Mouse (Mus musculus): ENCODE data around the gene F2rl3.
A peak's percentile ranks its signal among the peaks of the same experiment; 100 is the strongest.

Gene F2rl3

DNA sequence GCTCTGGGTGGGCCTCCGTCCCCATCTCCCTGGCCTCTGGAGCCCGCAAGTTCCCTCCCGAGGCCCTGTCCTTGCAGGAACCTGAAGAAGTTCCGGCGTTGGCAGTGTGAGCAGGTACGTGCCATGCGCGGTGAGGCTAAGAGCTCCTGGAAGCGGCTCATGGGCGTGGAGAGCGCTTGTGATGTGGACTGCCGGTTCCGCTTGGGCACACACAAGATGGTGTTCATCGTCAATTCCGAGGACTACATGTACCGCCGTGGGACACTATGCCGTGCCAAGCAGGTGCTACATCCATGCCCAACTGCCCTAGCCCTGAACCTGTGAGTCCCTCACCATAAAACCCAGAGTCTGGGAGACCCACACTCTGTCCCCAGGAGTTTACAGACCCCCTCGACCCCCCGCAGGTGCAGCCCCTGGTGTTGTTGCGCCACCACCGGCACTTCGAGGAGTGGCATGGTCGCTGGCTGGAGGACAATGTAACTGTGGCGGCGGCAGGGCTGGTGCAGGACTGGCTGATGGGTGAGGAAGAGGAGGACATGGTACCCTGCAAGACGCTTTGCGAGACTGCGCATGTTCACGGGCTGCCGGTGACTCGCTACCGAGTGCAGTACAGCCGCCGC is 4.8 kb upstream of the F2rl3 start:
- Histone ChIP-seq H3K4me1 (replicated peaks; ENCODE audit: low read depth, low read length) (peaks cover 22% of the 10 kb centered on the region), H3K9me3 (ENCODE audit: low read length) (no peaks in the 10 kb centered on the region), H3K27me3 (ENCODE audit: insufficient read depth, low read length) (peaks cover 14% of the 10 kb centered on the region; the same call in 1 of the 2 replicates), H3K4me3 (replicated peaks; ENCODE audit: low read length) (peak overlapping the region; percentile 74), H3K36me3 (ENCODE audit: insufficient read depth, low read length) (peaks cover 41% of the 10 kb centered on the region)
- TF ChIP-seq POU5F1 (IDR thresholded peaks at IDR 0.05; ENCODE audit: borderline replicate concordance, low read length): no peak
- TF ChIP-seq NANOG (IDR thresholded peaks at IDR 0.05; ENCODE audit: borderline replicate concordance, low read length): no peak
- TF ChIP-seq CTCF (conservative IDR thresholded peaks at IDR 0.05; ENCODE audit: low read length): no peak

DNA sequence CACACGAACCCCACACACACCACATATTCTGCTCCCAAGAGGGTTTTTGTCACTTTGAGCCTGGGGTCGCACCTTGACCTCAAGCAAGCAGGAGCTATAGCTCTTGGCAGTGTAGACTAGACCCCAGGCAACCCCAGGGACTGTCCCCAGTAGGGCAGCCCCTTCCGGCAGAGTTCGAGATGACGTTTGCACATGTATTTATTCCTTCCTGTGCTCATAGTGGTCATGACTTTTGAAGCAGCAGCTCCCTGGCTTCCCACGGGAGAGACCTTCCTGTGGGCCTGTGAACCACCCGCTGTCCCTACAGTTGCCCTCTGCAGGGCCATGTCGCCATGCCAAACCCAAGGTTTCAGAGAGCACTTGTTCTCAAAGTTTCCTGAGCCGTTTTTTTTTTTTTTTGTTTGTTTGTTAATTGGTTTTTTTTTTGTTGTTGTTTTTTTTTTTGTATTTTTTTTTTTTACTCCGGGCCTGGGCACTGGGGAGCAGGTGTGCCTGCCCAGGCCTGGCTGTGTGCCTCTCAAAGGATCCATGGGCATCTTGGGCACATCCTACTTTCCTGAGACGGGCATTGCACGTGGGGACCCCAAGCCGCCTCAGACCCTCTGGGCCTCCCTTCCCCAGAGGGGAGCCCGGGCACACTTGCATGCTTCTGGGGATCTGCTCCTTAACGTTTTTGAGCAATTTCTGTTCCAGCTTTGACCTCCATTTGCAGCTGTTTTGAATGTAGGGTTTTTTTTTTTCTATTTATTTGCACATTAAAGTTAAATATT is 4.1 kb upstream of the F2rl3 start:
- peaks cover 34% of the 10 kb centered on the region for H3K36me3 ChIP-seq (ENCODE audit: insufficient read depth, low read length)
- H3K4me3 ChIP-seq (replicated peaks; ENCODE audit: low read length): peak overlapping the region; percentile 74
- no peaks in the 10 kb centered on the region for H3K9me3 ChIP-seq (ENCODE audit: low read length)
- TF ChIP-seq POU5F1 (IDR thresholded peaks at IDR 0.05; ENCODE audit: borderline replicate concordance, low read length) (no peak), NANOG (IDR thresholded peaks at IDR 0.05; ENCODE audit: borderline replicate concordance, low read length) (no peak), CTCF (conservative IDR thresholded peaks at IDR 0.05; ENCODE audit: low read length) (no peak)
- peaks cover 22% of the 10 kb centered on the region for H3K4me1 ChIP-seq (replicated peaks; ENCODE audit: low read depth, low read length)
- H3K27me3 ChIP-seq (ENCODE audit: insufficient read depth, low read length): peaks cover 14% of the 10 kb centered on the region; the same call in 1 of the 2 replicates

- peaks cover 14% of the 10 kb centered on the region; the same call in 1 of the 2 replicates for H3K27me3 ChIP-seq (ENCODE audit: insufficient read depth, low read length)
- peaks cover 27% of the 10 kb centered on the region for H3K36me3 ChIP-seq (ENCODE audit: insufficient read depth, low read length)
- TF ChIP-seq NANOG (IDR thresholded peaks at IDR 0.05; ENCODE audit: borderline replicate concordance, low read length): no peak
- peak; percentile 22 for TF ChIP-seq CTCF (conservative IDR thresholded peaks at IDR 0.05; ENCODE audit: low read length)
- H3K9me3 ChIP-seq (ENCODE audit: low read length): no peaks in the 10 kb centered on the region
- H3K4me1 ChIP-seq (replicated peaks; ENCODE audit: low read depth, low read length): peaks cover 22% of the 10 kb centered on the region
- no peak overlapping the region for H3K4me3 ChIP-seq (replicated peaks; ENCODE audit: low read length)
Measured at GRCm38 (mm10) chr8:72758310-72758709, 3.4 kb upstream of the F2rl3 start.

DNA sequence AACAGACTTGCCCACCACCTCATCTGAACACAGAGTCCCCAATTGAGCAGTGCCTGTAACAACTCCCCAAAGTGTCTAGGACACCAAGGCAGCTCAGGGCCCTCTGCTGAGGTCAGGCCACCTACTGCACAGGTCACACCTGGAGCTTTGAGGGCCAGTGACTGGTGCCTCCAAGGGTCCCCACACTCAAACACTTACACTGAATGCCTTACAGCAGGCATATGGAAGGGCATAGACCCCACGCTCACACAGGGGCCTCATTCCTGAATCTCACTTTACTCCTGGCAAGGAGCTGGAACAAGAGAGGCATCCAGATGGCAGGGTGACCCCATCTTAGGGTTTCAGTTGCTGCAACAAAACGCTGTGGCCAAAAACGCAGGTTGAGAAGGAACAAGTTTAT is 1.5 kb upstream of the F2rl3 start:
- H3K36me3 ChIP-seq (ENCODE audit: insufficient read depth, low read length): peaks cover 12% of the 10 kb centered on the region
- H3K4me1 ChIP-seq (replicated peaks; ENCODE audit: low read depth, low read length): peaks cover 20% of the 10 kb centered on the region
- no peaks in the 10 kb centered on the region for H3K9me3 ChIP-seq (ENCODE audit: low read length)
- H3K27me3 ChIP-seq (ENCODE audit: insufficient read depth, low read length): peaks cover 14% of the 10 kb centered on the region; the same call in 1 of the 2 replicates
- TF ChIP-seq POU5F1 (IDR thresholded peaks at IDR 0.05; ENCODE audit: borderline replicate concordance, low read length): no peak
- TF ChIP-seq NANOG (IDR thresholded peaks at IDR 0.05; ENCODE audit: borderline replicate concordance, low read length): no peak
- no peak for TF ChIP-seq CTCF (conservative IDR thresholded peaks at IDR 0.05; ENCODE audit: low read length)
- H3K4me3 ChIP-seq (replicated peaks; ENCODE audit: low read length): no peak overlapping the region

- TF ChIP-seq POU5F1 (IDR thresholded peaks at IDR 0.05; ENCODE audit: borderline replicate concordance, low read length): no peak
- no peak for TF ChIP-seq CTCF (conservative IDR thresholded peaks at IDR 0.05; ENCODE audit: low read length)
- TF ChIP-seq NANOG (IDR thresholded peaks at IDR 0.05; ENCODE audit: borderline replicate concordance, low read length): no peak
- Histone ChIP-seq H3K4me1 (replicated peaks; ENCODE audit: low read depth, low read length) (peaks cover 19% of the 10 kb centered on the region), H3K27me3 (ENCODE audit: insufficient read depth, low read length) (peaks cover 7% of the 10 kb centered on the region; the same call in 1 of the 2 replicates)
Measured at GRCm38 (mm10) chr8:72762306-72762705, 626 bp downstream of the F2rl3 start.

DNA sequence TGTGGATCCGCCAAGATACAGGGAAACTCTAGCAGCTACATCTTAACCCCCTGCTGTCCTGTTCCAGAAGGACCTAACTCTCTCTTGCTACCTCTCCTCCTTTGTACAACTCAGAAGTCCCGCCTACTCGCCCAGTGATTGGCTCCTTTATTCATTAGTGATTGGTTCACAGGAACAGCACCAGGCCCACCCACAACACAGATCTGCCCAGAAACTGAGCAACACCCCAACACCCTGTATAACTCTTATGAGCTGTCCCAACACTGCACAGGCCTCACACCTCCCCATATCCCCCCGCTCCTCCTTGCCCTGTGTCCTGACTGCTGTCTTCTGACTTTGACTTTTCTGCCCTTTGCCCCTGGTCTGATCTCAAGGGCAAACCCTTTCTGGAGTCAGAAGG is 4.0 kb downstream of the F2rl3 start:
- Histone ChIP-seq H3K36me3 (ENCODE audit: insufficient read depth, low read length) (no peaks in the 10 kb centered on the region), H3K4me3 (replicated peaks; ENCODE audit: low read length) (peak overlapping the region; percentile 41; the same call in 1 of the 2 replicates), H3K9me3 (ENCODE audit: low read length) (no peaks in the 10 kb centered on the region), H3K27me3 (ENCODE audit: insufficient read depth, low read length) (peaks cover 4% of the 10 kb centered on the region; the same call in 1 of the 2 replicates), H3K4me1 (replicated peaks; ENCODE audit: low read depth, low read length) (peaks cover 14% of the 10 kb centered on the region)
- TF ChIP-seq POU5F1 (IDR thresholded peaks at IDR 0.05; ENCODE audit: borderline replicate concordance, low read length) (no peak), CTCF (conservative IDR thresholded peaks at IDR 0.05; ENCODE audit: low read length) (no peak), NANOG (IDR thresholded peaks at IDR 0.05; ENCODE audit: borderline replicate concordance, low read length) (no peak)

More at GRCm38 (mm10) chr8:72762306-72762705, 626 bp downstream of the F2rl3 start:
- no peaks in the 10 kb centered on the region for H3K9me3 ChIP-seq (ENCODE audit: low read length)
- H3K4me3 ChIP-seq (replicated peaks; ENCODE audit: low read length): no peak overlapping the region
- no peaks in the 10 kb centered on the region; the same call in 1 of the 2 replicates for H3K36me3 ChIP-seq (ENCODE audit: insufficient read depth, low read length)

DNA sequence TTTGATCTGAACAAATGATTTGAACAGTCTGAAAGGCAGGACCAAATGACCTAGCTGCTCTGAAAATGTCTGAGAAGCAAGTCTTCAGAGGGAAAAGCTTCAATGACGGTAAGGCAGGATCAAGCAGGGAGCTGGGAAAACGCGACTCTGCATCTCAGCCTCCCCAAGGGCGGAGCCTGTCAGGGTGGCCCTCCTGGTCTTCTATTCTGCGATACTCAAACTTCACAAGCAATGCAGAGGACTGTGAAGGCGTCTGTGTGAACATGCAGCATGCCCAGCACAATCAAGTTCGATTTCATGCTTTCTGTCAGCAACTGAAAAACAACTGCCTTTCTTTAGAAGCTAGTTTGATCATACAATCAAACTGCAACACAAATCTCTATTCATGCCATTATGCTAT is 5.1 kb downstream of the F2rl3 start:
- Histone ChIP-seq H3K27me3 (ENCODE audit: insufficient read depth, low read length) (peaks cover 1% of the 10 kb centered on the region; the same call in 1 of the 2 replicates), H3K4me3 (replicated peaks; ENCODE audit: low read length) (no peak overlapping the region), H3K36me3 (ENCODE audit: insufficient read depth, low read length) (no peaks in the 10 kb centered on the region), H3K9me3 (ENCODE audit: low read length) (no peaks in the 10 kb centered on the region), H3K4me1 (replicated peaks; ENCODE audit: low read depth, low read length) (peaks cover 14% of the 10 kb centered on the region)
- TF ChIP-seq NANOG (IDR thresholded peaks at IDR 0.05; ENCODE audit: borderline replicate concordance, low read length): no peak
- no peak for TF ChIP-seq CTCF (conservative IDR thresholded peaks at IDR 0.05; ENCODE audit: low read length)
- TF ChIP-seq POU5F1 (IDR thresholded peaks at IDR 0.05; ENCODE audit: borderline replicate concordance, low read length): no peak

GRCm38 (mm10) chr8:72777797-72778196 is 16.1 kb downstream of the F2rl3 start:
- no peak overlapping the region for H3K4me3 ChIP-seq (replicated peaks; ENCODE audit: low read length)
- no peaks in the 10 kb centered on the region for H3K27me3 ChIP-seq (ENCODE audit: insufficient read depth, low read length)
- H3K36me3 ChIP-seq (ENCODE audit: insufficient read depth, low read length): no peaks in the 10 kb centered on the region
- no peaks in the 10 kb centered on the region for H3K4me1 ChIP-seq (replicated peaks; ENCODE audit: low read depth, low read length)
- H3K9me3 ChIP-seq (ENCODE audit: low read length): no peaks in the 10 kb centered on the region
- no peak for TF ChIP-seq POU5F1 (IDR thresholded peaks at IDR 0.05; ENCODE audit: borderline replicate concordance, low read length)
- TF ChIP-seq CTCF (conservative IDR thresholded peaks at IDR 0.05; ENCODE audit: low read length): no peak
